Mouse (Mus musculus) frontal cortex, postnatal 10 days (tissue): ENCODE results near the gene Tfg.
A peak's percentile ranks its signal among the peaks of the same experiment; 100 is the strongest.

Source experiments
- DNase-seq, 2 experiments: peaks; one replicate each; pipeline ENCODE4 v3.0.0; 2022; ENCODE audit warnings: low spot score in 2 of 2, mixed read lengths in 1 of 2

The Tfg gene

GRCm38 (mm10) chr16:56717224-56718200 is at the start of gene Tfg:
Gene Tfg (minus strand): TSS chr16:56717450.
- DNase-seq: peak; percentile 99

- DNase-seq: no peak
These were observed 11.8 kb upstream of the Tfg start for GRCm38 (mm10) chr16:56729060-56729459.

GRCm38 (mm10) chr16:56724927-56725326 is 7.7 kb upstream of the Tfg start:
- no peak for DNase-seq

GRCm38 (mm10) chr16:56722357-56722756 is 5.1 kb upstream of the Tfg start:
- DNase-seq: no peak

- DNase-seq: no peak
These were observed 1.8 kb upstream of the Tfg start for GRCm38 (mm10) chr16:56719031-56719430.

- DNase-seq: no peak
These were observed 582 bp downstream of the Tfg start for GRCm38 (mm10) chr16:56716557-56717179.

GRCm38 (mm10) chr16:56715608-56716007 is 1.6 kb downstream of the Tfg start:
- DNase-seq: no peak

- DNase-seq: no peak
These were observed 7.2 kb downstream of the Tfg start for GRCm38 (mm10) chr16:56710071-56710470.

- no peak for DNase-seq
These were observed 11.5 kb downstream of the Tfg start for GRCm38 (mm10) chr16:56705731-56706130.

- no peak for DNase-seq
These were observed 16.4 kb downstream of the Tfg start for GRCm38 (mm10) chr16:56700898-56701297.

GRCm38 (mm10) chr16:56696448-56696847 is 20.8 kb downstream of the Tfg start:
- no peak for DNase-seq

GRCm38 (mm10) chr16:56690715-56691114 is 26.5 kb downstream of the Tfg start:
- no peak for DNase-seq

- no peak for DNase-seq
These were observed 30.5 kb downstream of the Tfg start for GRCm38 (mm10) chr16:56686747-56687146.

GRCm38 (mm10) chr16:56681010-56681645 is 36.1 kb downstream of the Tfg start:
- DNase-seq: no peak

GRCm38 (mm10) chr16:56677146-56677545 is 40.1 kb downstream of the Tfg start:
- DNase-seq: peak in 1 of 2 experiments; percentile 8

- no peak for DNase-seq
These were observed 43.8 kb downstream of the Tfg start for GRCm38 (mm10) chr16:56673420-56673819.

- DNase-seq: no peak
These were observed 46.3 kb downstream of the Tfg start for GRCm38 (mm10) chr16:56670941-56671340.

- no peak for DNase-seq
These were observed 47.7 kb downstream of the Tfg start for GRCm38 (mm10) chr16:56669520-56669919.

GRCm38 (mm10) chr16:56658866-56659265 is 58.4 kb downstream of the Tfg start:
- no peak for DNase-seq

- DNase-seq: no peak
These were observed 61.9 kb downstream of the Tfg start for GRCm38 (mm10) chr16:56655193-56655910.

GRCm38 (mm10) chr16:56646382-56647172 is 70.7 kb downstream of the Tfg start:
- no peak for DNase-seq
